Mouse (Mus musculus) intestine, embryonic 14.5 days (tissue): ENCODE measurements at regions not wholly inside any gene's neighbourhood (a gene's known extent, or its start where the extent isn't known, plus 50 kb on each side); places are given as distances from the start of the nearest gene placed in this dataset.

ENCODE experiments used
- ATAC-seq: fragments of 200-750 bp; cut with Nextera tagmentation; replicated peaks from 2 replicates; pipeline ENCODE4 v1.8.0; 2017; ENCODE audit warnings: low read depth, moderate number of reproducible peaks, moderate TSS enrichment, moderate library complexity; ENCODE audit not compliant: low FRiP score, low TSS enrichment
- DNase-seq: peaks from one replicate; pipeline ENCODE4 v3.0.0-alpha.2; 2018; ENCODE audit warnings: low spot score
- H3K27ac ChIP-seq: fragments of 300-500 bp; sonication (generic); 2 replicates; pipeline ENCODE4 v1.5.1; 2014; ENCODE audit warnings: low read depth, mild to moderate bottlenecking, control low read depth
- H3K27me3 ChIP-seq: fragments of 300-500 bp; sonication (generic); replicated peaks from 2 replicates; pipeline ENCODE4 v1.6.1; 2014; ENCODE audit warnings: low read length, control low read depth; ENCODE audit not compliant: control insufficient read depth, insufficient read depth
- H3K36me3 ChIP-seq: fragments of 300-500 bp; sonication (generic); 2 replicates; pipeline ENCODE4 v1.6.1; 2014; ENCODE audit warnings: low read length, control low read depth; ENCODE audit not compliant: control insufficient read depth, insufficient read depth
- H3K4me1 ChIP-seq: fragments of 300-500 bp; sonication (generic); replicated peaks from 2 replicates; pipeline ENCODE4 v1.6.1; 2014; ENCODE audit warnings: low read length, control low read depth, mixed read lengths; ENCODE audit not compliant: control insufficient read depth, insufficient read depth
- H3K4me2 ChIP-seq: fragments of 300-500 bp; sonication (generic); 2 replicates; pipeline ENCODE4 v1.6.1; 2014; ENCODE audit warnings: low read length
- H3K4me3 ChIP-seq: fragments of 300-500 bp; sonication (generic); 2 replicates; pipeline ENCODE4 v1.5.1; 2014; ENCODE audit warnings: low read depth, low read length, control low read depth, mixed read lengths
- H3K9ac ChIP-seq: fragments of 300-500 bp; sonication (generic); 2 replicates; pipeline ENCODE4 v1.6.1; 2014; ENCODE audit warnings: mild to moderate bottlenecking, low read length
- H3K9me3 ChIP-seq: fragments of 300-500 bp; sonication (generic); 2 replicates; pipeline ENCODE4 v1.6.1; 2016; ENCODE audit warnings: low read length, control low read depth; ENCODE audit not compliant: control insufficient read depth
- WGBS: fragments of 180-500 bp; shearing (Covaris S2); extraction: QIAGEN DNeasy Blood & Tissue Kit; methylation state at CpG from one replicate; pipeline ENCODE4 v1.1.7; 2014; 5-methylcytosine and 5-hydroxymethylcytosine counted together

DNA sequence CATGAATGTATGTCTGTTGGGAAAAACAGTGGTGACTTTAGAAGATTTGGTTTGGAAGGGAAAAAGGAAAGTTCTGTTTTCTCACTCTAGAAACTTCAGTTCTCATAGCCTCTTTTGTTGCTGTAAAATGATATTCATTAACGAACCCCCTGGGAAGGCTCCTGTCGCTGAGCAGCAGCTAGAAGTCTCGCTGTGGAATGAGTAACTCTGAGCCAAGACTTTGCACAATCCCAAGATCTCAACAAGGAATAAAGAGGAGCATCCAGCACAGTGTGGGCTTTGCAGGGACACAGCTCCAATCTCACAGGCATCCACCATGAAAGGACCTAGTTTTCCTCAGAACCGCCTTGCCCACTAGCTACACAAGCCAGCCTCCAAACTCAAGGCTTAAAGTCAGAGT, 233.8 kb upstream of the Pabpc6 start:
- DNase-seq, result peak; percentile 42
- 78% methylated on average over 4 of the region's 4 CpGs for WGBS
- no peak for ATAC-seq

DNA sequence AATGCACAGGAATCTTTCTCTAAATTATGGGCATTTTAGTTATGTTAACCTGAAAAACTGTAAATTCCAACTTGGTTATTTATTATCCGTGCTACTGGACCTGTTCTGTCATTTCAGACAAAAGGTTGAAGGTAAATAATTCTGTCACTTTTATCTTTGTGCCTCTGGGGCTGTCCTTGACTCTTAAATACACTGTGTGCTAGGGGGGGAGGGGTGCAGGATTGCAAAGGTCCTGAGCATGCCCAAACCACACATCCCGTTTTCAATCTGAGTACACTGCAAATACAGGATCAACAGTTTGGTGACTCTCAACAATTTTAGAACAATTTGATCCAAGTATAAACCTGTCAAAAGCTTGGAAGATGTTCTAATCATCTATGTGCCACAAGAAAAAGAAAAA, 227.4 kb upstream of the Pabpc6 start:
- H3K4me2 ChIP-seq, result no peak overlapping the region
- 47% methylated on average over 2 of the region's 2 CpGs for WGBS
- no peaks in the 10 kb centered on the region for H3K27me3 ChIP-seq
- H3K4me3 ChIP-seq, result no peak overlapping the region
- ATAC-seq, result no peak
- no peak overlapping the region for H3K27ac ChIP-seq
- peaks cover 7% of the 10 kb centered on the region; the same call in 1 of the 2 replicates for H3K4me1 ChIP-seq
- DNase-seq, result peak; percentile 16
- H3K9ac ChIP-seq, result no peak overlapping the region
- H3K9me3 ChIP-seq, result no peaks in the 10 kb centered on the region
- no peaks in the 10 kb centered on the region for H3K36me3 ChIP-seq

More for the DNA sequence above, 233.8 kb upstream of the Pabpc6 start:
- Histone ChIP-seq H3K27ac (no peak overlapping the region), H3K4me3 (no peak overlapping the region), H3K4me1 (peaks cover 16% of the 10 kb centered on the region), H3K27me3 (no peaks in the 10 kb centered on the region), H3K9ac (no peak overlapping the region), H3K4me2 (no peak overlapping the region), H3K9me3 (no peaks in the 10 kb centered on the region), H3K36me3 (no peaks in the 10 kb centered on the region)

DNA sequence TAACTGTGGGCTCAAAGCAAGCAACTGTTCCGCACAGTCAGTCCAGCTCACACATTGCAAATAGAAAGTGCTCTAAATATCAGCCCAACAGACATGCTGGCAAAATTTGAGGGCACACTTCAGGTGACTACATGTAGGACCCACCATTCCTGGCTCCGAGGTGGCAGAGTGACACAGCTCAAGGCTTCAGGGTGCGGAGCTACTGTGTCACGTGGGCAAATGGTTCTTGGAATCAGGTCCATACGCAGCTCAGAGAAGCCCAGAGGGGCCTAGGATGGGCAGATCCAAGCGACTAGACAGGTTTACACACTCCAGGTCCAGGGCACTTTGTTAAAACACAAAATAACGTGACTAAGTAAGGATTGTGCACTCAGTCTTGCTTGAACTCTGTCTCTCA, 226.2 kb upstream of the Pabpc6 start:
- DNase-seq (peak; percentile 51), ATAC-seq (no peak)
- 74% methylated on average over 7 of the region's 7 CpGs for WGBS
- Histone ChIP-seq H3K4me1 (peaks cover 7% of the 10 kb centered on the region; the same call in 1 of the 2 replicates), H3K9me3 (no peaks in the 10 kb centered on the region), H3K36me3 (no peaks in the 10 kb centered on the region), H3K4me3 (no peak overlapping the region), H3K27me3 (no peaks in the 10 kb centered on the region), H3K4me2 (no peak overlapping the region), H3K27ac (no peak overlapping the region), H3K9ac (no peak overlapping the region)

- H3K4me2 ChIP-seq, result no peak overlapping the region
- no peak overlapping the region for H3K4me3 ChIP-seq
- no peak overlapping the region for H3K27ac ChIP-seq
- H3K4me1 ChIP-seq, result peaks cover 7% of the 10 kb centered on the region; the same call in 1 of the 2 replicates
- ATAC-seq (peak; percentile 72; the same call in 1 of the 2 replicates), DNase-seq (peak; percentile 54)
- no peaks in the 10 kb centered on the region for H3K27me3 ChIP-seq
- WGBS, result 59% methylated on average over 19 of the region's 19 CpGs
- no peaks in the 10 kb centered on the region for H3K9me3 ChIP-seq
- no peaks in the 10 kb centered on the region for H3K36me3 ChIP-seq
- H3K9ac ChIP-seq, result no peak overlapping the region
These were observed 225.5 kb upstream of the Pabpc6 start for GRCm38 (mm10) chr17:9894828-9895685.

DNA sequence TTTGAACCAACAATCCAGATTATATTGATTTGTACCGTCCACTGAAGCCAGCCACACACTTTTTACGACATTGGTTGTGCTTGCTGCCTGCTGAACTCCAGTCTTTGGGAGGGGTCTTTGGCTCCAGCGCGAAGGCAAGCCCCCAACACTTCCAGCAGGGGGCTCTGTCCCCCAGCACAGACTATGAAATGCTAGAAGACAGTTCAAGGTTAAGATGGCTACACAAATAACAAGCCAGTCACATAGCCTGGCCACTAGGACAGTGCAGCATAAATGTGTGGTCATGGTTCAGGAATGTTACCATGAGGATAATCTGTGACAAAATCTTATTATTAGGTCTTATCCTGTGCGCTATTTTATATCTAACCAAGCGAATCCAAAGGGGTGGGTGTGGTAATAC, 224.4 kb upstream of the Pabpc6 start:
- H3K4me3 ChIP-seq, result no peak overlapping the region
- WGBS, result 57% methylated on average over 6 of the region's 6 CpGs
- H3K9me3 ChIP-seq, result no peaks in the 10 kb centered on the region
- ATAC-seq (no peak), DNase-seq (no peak)
- H3K27me3 ChIP-seq, result no peaks in the 10 kb centered on the region
- H3K9ac ChIP-seq, result no peak overlapping the region
- no peaks in the 10 kb centered on the region for H3K36me3 ChIP-seq
- peaks cover 7% of the 10 kb centered on the region; the same call in 1 of the 2 replicates for H3K4me1 ChIP-seq
- no peak overlapping the region for H3K4me2 ChIP-seq
- no peak overlapping the region for H3K27ac ChIP-seq

GRCm38 (mm10) chr17:9892776-9893175, 223.3 kb upstream of the Pabpc6 start:
- Histone ChIP-seq H3K9ac (no peak overlapping the region), H3K4me3 (no peak overlapping the region), H3K4me1 (peaks cover 7% of the 10 kb centered on the region; the same call in 1 of the 2 replicates), H3K9me3 (no peaks in the 10 kb centered on the region), H3K4me2 (no peak overlapping the region), H3K36me3 (no peaks in the 10 kb centered on the region), H3K27ac (no peak overlapping the region), H3K27me3 (no peaks in the 10 kb centered on the region)
- DNase-seq, result no peak
- WGBS, result 88% methylated on average over 5 of the region's 5 CpGs
- no peak for ATAC-seq

- Histone ChIP-seq H3K4me3 (no peak overlapping the region), H3K27me3 (no peaks in the 10 kb centered on the region), H3K36me3 (no peaks in the 10 kb centered on the region), H3K4me2 (no peak overlapping the region), H3K4me1 (peaks cover 7% of the 10 kb centered on the region; the same call in 1 of the 2 replicates), H3K27ac (no peak overlapping the region), H3K9me3 (no peaks in the 10 kb centered on the region), H3K9ac (no peak overlapping the region)
- WGBS, result 74% methylated on average over 9 of the region's 9 CpGs
- ATAC-seq (no peak), DNase-seq (no peak)
These were observed 222.6 kb upstream of the Pabpc6 start for GRCm38 (mm10) chr17:9892141-9892540.

GRCm38 (mm10) chr17:9888494-9888893, 219.0 kb upstream of the Pabpc6 start:
- DNase-seq, result no peak
- Histone ChIP-seq H3K27ac (no peak overlapping the region), H3K9ac (no peak overlapping the region), H3K9me3 (no peaks in the 10 kb centered on the region), H3K36me3 (no peaks in the 10 kb centered on the region), H3K27me3 (no peaks in the 10 kb centered on the region), H3K4me2 (no peak overlapping the region), H3K4me1 (0 out of 2 replicates have a peak, but pooled peaks cover 8% of the 10 kb centered on the region), H3K4me3 (no peak overlapping the region)
- 77% methylated on average over 4 of the region's 4 CpGs for WGBS
- ATAC-seq, result no peak

DNA sequence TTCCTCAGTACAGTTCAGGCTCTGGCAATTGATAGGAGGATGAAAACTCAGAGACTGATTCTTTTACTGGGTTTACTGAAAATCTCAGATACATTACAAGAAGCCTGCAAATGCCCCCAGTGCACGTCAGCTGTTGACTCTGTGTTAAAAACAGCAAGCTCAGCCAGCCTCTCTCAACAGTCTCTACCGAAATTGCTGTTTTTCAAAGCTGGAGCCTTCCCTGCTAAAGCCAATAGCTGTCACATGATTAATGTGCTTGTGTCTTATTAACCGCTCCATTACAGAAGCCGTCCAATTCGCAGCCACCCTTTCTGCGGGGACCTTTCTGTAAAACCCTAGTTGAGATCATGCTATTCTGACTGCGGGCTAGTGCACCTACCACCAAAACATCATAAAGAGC, 215.6 kb upstream of the Pabpc6 start:
- no peaks in the 10 kb centered on the region for H3K9me3 ChIP-seq
- DNase-seq (no peak), ATAC-seq (no peak)
- H3K4me2 ChIP-seq, result no peak overlapping the region
- 0 out of 2 replicates have a peak, but pooled peaks cover 8% of the 10 kb centered on the region for H3K4me1 ChIP-seq
- no peak overlapping the region for H3K4me3 ChIP-seq
- H3K27ac ChIP-seq, result no peak overlapping the region
- no peaks in the 10 kb centered on the region for H3K27me3 ChIP-seq
- no peaks in the 10 kb centered on the region for H3K36me3 ChIP-seq
- WGBS, result 30% methylated on average over 7 of the region's 7 CpGs
- H3K9ac ChIP-seq, result no peak overlapping the region
